Mouse (Mus musculus) spleen, embryonic (tissue): ENCODE data around the gene Ttc26.

ENCODE experiments used
- CTCF ChIA-PET: fragments of 350-600 bp; sonication (Branson Sonifier 250); formaldehyde crosslinking; loops from one replicate; lab custom pipeline; 2022; lab: Charles Lee

Gene Ttc26

DNA sequence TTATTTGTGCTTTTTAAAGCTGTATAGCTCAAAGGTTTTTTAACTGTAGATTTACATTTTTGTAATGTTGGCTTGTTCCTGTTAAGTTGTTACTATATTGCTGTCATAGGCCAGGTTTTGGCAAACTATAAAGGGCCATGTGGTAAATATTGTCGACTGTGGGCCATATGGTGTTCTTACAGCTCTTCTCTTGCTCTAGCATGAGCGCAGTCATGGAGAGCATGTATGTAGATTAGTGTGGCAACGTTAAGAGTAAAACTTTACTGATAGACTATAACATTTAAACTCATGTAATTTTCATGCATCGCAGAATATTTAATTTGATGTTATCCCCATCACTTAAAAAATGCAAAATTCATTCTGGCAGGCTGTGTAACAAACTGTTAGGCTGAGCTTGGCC is 71.8 kb downstream of the Ttc26 start:
- CTCF ChIA-PET = no interaction called here

DNA sequence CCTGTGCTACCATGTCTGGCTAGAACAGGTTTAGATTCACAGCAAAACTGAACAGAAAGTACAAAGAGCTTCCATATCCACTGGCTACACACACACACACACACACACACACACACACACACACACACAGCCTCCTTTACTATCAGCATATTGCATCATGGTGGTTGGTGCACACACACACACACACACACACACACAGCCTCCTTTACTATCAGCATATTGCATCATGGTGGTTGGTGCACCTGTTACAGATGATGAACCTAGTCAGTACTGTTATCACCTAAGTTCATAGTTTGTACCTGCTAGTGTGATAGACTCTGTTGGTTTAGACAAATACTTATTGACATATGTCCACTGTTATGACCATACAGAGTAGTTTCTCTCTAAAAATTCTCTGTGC is 75.2 kb downstream of the Ttc26 start:
- CTCF ChIA-PET = interaction anchor here (0.5 kb wide), 1 partner anchor 358 kb away, joined by 3 read pairs; no protein-coding TSS in a partner anchor

DNA sequence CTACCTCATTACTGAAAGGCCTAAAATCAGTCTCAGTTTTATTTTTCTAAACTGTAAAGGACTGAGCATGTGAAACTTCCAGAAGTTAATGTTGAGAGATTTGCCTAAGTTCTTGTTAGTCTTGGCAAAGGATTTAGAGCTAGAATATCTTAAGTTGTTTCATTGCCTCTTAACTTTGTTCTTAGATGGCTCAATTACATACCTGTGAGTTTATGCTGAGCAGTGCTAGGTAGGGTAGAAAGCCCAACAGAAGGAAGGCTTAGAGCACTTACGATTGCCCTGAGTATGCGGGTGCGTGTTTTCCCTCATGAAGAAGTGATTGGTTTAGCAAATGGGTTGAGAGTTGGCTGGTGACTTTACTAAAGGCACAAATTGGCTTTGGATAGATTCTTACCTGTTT is 76.8 kb downstream of the Ttc26 start:
- CTCF ChIA-PET = no interaction called here

DNA sequence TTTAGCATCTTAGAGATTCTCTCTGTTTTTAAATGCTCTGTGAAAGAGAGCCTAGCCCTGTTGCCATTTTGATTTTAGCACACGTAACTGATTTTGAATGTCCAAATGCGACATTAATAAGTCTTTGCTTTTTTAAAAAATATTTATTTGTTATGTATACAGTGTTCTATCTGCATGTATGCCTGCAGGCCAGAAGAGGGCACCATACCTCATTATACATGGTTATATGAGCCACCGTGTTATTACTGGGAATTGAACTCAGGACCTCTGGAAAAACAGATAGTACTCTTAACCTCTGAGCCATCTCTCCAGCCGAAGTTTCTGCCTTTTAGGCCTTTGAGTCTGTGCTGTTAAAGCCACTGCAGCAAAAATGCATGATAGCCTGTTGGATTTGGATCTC is 88.3 kb downstream of the Ttc26 start:
- CTCF ChIA-PET = no interaction called here
